Mouse (Mus musculus) small intestine, adult 2 months (tissue): ENCODE data around the gene Bcl2l13.
A peak's percentile ranks its signal among the peaks of the same experiment; 100 is the strongest.

ENCODE experiments used
- CTCF ChIP-seq: fragments of 200-500 bp; IDR thresholded peaks from 2 replicates; pipeline ENCODE4 v1.5.1; 2012; ENCODE audit warnings: low read depth, mild to moderate bottlenecking, control low read depth, inconsistent platforms, low read length, moderate library complexity, mixed read lengths; ENCODE audit not compliant: insufficient replicate concordance, insufficient read length; ENCODE audit errors: extremely low read depth
- POLR2A ChIP-seq: fragments of 200-500 bp; IDR thresholded peaks from 2 replicates; pipeline ENCODE4 v1.6.1; 2012; ENCODE audit warnings: low read depth, mild to moderate bottlenecking, control low read depth, inconsistent platforms, low read length, moderate library complexity

DNA sequence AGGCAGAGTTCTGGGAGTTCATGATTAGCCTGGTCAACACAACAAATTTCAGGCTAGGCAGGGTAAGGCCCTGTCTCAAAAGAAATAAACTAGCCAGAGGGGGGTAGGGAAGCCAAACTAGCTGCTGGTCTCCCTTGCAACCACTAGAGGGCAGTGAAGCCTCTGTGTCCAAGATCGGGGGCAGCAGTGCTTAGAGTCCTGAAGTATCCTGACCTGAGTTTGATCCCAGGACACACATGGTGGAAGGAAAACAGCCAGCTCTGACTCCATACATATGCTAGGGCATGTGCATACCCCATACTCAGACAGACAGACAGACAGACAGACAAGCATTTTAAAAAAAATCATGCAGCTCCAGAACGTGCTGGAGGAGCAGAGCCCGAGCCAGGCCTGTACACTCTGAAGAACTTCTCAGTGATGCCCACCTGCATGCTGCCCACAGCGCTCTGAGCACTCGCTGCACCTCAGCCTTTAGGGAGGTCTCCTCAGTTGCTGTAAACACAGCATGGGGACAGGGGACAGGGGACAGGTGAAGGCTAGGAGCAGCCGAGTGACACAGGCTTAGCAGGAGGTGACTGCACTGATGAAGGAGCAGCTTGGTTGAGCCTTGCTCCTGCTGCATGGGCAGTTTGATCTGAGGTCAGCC is 62.3 kb downstream of the Bcl2l13 start:
- no peak for TF ChIP-seq POLR2A
- peak; percentile 82; the same call in 1 of the 2 replicates for TF ChIP-seq CTCF
